Mouse (Mus musculus): ENCODE data around the gene Ndufs2. TPM values are rescaled to one million over a fixed set of nuclear protein-coding genes. Genes with fewer than 3 reads are reported as not detected.

The Ndufs2 gene
- polyA plus RNA-seq, 1 experiment from 2014 or later: 368 TPM

DNA sequence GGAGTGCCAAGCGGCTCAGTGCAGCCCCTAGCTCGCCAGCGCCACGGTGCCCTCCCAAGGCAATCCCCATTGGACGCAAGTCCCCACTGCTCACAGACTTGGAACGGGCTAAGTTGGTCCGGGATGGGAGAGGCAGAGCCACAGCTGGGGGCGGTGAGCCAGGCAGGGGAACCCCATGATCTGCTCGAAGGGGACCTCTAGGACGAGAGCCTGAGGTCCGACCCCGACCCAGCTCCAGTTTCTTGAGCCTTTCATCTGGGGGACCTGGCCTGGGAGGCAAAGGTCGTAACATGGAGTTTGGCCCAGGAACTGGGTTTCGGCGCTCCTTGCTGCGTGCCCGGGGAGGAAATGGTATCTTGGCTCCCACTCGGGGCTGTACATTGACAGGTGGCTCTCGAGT is 35.3 kb upstream of the Ndufs2 start:
- Histone ChIP-seq H3K9ac (replicated peaks; ENCODE audit: low read length) (no peak overlapping the region), H3K4me1 (ENCODE audit: insufficient read depth, low read length) (peaks cover 28% of the 10 kb centered on the region), H3K27me3 (ENCODE audit: insufficient read depth, low read length) (no peaks in the 10 kb centered on the region), H3K9me3 (ENCODE audit: low read length) (no peaks in the 10 kb centered on the region), H3K27ac (ENCODE audit: low read length) (no peak overlapping the region), H3K4me3 (ENCODE audit: low read length) (peak overlapping the region; percentile 98; the same call in 1 of the 2 replicates), H3K36me3 (ENCODE audit: insufficient read depth, low read length) (peaks cover 55% of the 10 kb centered on the region), H3K4me2 (replicated peaks; ENCODE audit: low read depth, low read length) (peak overlapping the region; percentile 74)
- 90% methylated on average over 19 of the region's 19 CpGs for WGBS
- ATAC-seq (ENCODE audit: low FRiP score, low TSS enrichment): no peak

DNA sequence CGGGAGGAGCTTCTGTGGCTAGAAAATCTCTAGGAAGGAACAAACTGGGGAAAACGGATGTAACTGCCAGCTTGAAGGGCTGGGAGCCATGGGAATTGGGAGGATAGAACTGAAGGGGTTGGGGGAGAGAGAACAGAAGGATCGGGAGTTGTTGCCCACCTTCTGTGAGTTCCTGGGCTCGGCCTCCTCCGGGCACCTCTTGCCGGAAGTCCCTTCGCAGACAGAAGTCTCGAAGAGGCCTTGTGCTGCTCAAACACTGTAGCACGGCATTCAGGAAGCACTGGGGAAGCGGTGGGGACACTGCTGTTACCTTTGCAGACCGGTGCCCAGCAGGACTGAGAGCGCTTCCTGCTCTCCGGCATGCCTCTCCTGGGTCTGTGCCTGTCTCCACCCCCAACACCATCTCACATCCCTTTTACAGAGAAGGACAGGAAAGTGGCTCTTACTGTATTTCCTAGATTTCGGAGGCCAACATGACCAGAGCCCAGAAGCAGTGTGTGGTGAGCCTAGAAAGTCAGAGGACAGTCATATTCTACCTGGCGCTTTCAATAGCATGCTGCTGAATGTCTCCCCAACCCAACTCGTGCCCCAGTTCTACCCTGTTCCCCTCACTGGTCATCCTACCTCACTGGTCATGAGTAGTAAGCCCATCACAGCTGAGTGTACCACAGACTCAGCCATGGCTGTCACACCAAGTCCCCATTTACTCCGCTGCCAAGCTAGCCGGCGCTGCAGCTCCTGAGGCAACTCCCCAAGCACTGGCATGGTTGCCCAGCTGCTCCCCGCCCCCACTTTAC is 34.1 kb upstream of the Ndufs2 start:
- WGBS: 87% methylated on average over 20 of the region's 20 CpGs
- Histone ChIP-seq H3K4me1 (ENCODE audit: insufficient read depth, low read length) (peaks cover 28% of the 10 kb centered on the region), H3K4me2 (replicated peaks; ENCODE audit: low read depth, low read length) (no peak overlapping the region), H3K9ac (replicated peaks; ENCODE audit: low read length) (0 out of 2 replicates have a peak overlapping the region, but pooled peaks have one; percentile 27), H3K4me3 (ENCODE audit: low read length) (no peak overlapping the region), H3K9me3 (ENCODE audit: low read length) (no peaks in the 10 kb centered on the region), H3K27me3 (ENCODE audit: insufficient read depth, low read length) (no peaks in the 10 kb centered on the region), H3K36me3 (ENCODE audit: insufficient read depth, low read length) (peaks cover 55% of the 10 kb centered on the region), H3K27ac (ENCODE audit: low read length) (no peak overlapping the region)
- ATAC-seq (ENCODE audit: low FRiP score, low TSS enrichment): no peak

DNA sequence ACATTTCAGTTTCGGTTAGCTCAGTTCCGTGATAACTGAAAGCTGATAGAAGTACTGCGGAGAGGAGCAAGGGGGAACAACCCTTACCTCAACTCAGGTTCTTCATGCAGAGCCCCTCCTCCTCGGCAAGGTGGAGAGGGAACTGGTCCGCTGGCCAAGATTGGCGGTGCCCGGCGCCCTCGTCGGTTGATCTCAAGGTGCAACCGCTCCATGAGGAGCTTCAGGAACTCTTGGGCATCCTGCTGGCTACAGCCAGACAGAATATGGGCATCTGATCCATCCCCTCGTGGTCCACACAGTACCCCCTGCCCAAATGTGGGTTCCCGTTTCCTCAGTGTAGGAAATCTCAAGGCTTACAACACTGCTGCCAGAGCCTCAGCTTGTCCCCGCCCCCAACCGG is 33.3 kb upstream of the Ndufs2 start:
- Histone ChIP-seq H3K4me2 (replicated peaks; ENCODE audit: low read depth, low read length) (no peak overlapping the region), H3K9me3 (ENCODE audit: low read length) (no peaks in the 10 kb centered on the region), H3K4me1 (ENCODE audit: insufficient read depth, low read length) (peaks cover 36% of the 10 kb centered on the region), H3K4me3 (ENCODE audit: low read length) (no peak overlapping the region), H3K9ac (replicated peaks; ENCODE audit: low read length) (no peak overlapping the region), H3K36me3 (ENCODE audit: insufficient read depth, low read length) (peaks cover 48% of the 10 kb centered on the region), H3K27ac (ENCODE audit: low read length) (no peak overlapping the region), H3K27me3 (ENCODE audit: insufficient read depth, low read length) (no peaks in the 10 kb centered on the region)
- ATAC-seq (ENCODE audit: low FRiP score, low TSS enrichment): no peak
- 91% methylated on average over 15 of the region's 15 CpGs for WGBS

DNA sequence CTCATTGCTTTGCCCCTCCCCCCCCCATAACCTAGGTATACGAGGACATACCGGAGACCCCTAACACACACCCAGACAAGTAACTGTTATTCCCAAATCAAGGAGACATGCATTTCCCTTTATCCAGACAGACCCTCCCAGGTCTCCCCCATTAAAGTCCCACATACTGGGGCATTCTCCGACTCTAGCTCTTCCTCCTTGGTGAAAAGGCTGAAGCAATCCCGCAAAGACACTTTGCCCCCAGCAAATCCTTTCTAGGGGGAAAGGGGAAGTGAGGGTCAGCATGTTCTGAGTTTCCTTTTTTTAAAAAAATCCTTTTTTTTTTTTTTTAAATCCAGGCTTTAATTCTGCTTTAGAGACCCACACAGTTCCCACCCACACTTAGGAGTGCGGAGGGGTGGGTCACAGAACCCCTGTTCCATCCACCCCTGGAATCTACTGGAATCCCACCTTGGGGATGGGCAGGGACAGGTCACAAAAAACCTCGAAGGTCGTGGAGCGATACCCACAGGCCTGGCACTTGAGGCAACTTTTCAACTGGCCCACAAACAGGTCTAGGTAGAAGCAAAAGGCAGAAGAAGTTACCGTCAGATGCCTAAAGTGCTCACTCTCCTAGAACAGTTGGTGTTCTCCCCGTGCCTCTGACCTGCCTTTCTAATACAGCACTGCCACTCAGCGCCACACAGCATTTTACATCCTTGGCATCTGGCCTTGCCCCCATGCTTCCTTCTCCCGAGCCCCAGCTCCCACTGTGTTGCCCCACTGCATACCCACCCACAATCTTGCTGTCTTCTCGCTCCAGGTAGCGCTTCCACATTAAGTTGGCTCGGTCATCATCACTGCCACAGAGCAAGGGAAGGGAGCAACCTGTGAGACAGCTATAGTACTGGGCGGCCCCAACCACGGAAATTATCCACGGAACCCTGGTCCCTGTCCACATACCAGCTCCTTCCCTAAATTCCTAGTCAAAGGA is 32.3 kb upstream of the Ndufs2 start:
- Histone ChIP-seq H3K27ac (ENCODE audit: low read length) (no peak overlapping the region), H3K4me2 (replicated peaks; ENCODE audit: low read depth, low read length) (no peak overlapping the region), H3K9me3 (ENCODE audit: low read length) (no peaks in the 10 kb centered on the region), H3K4me1 (ENCODE audit: insufficient read depth, low read length) (peaks cover 36% of the 10 kb centered on the region), H3K9ac (replicated peaks; ENCODE audit: low read length) (no peak overlapping the region), H3K27me3 (ENCODE audit: insufficient read depth, low read length) (no peaks in the 10 kb centered on the region), H3K36me3 (ENCODE audit: insufficient read depth, low read length) (peaks cover 40% of the 10 kb centered on the region), H3K4me3 (ENCODE audit: low read length) (no peak overlapping the region)
- 90% methylated on average over 18 of the region's 18 CpGs for WGBS
- no peak for ATAC-seq (ENCODE audit: low FRiP score, low TSS enrichment)

DNA sequence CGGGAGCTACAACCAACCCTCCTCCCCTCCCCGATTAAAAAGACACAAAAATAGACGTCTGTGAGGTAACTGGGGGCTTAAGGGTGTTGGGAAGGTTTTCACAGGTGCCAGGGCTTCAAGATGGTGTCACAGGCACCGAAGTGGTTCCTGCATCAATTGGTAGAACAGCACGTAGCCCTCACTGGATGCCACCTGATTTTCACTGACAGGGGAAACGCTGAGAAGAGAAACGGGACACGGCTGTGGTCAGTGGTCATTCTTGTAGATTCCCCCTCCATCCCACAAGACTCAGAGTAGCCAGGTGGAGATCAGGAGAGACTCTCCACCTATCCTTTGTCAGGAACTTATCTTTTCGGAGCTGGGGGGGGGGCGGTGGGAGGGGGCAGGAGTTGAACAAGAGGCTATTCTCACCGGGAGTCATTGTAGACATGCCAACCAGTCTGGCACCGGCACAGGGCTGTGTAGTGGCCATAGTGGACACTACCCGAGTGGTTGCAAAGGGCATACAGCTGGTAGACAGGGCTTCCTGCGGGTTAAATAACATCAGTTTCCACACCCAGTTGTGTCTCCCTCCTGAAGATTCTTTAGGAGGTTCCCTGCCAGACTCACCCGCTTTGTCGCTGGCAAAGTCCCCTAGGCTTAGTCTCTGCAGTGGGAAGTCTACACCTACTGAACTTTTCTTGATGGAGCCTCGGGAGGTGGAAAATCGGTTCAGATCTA is 31.1 kb upstream of the Ndufs2 start:
- WGBS: 79% methylated on average over 18 of the region's 18 CpGs
- H3K4me3 ChIP-seq (ENCODE audit: low read length): peak overlapping the region; percentile 80
- H3K9ac ChIP-seq (replicated peaks; ENCODE audit: low read length): peak overlapping the region; percentile 73
- peaks cover 52% of the 10 kb centered on the region for H3K36me3 ChIP-seq (ENCODE audit: insufficient read depth, low read length)
- no peaks in the 10 kb centered on the region for H3K27me3 ChIP-seq (ENCODE audit: insufficient read depth, low read length)
- peak overlapping the region; percentile 93 for H3K27ac ChIP-seq (ENCODE audit: low read length)
- peaks cover 29% of the 10 kb centered on the region for H3K4me1 ChIP-seq (ENCODE audit: insufficient read depth, low read length)
- H3K9me3 ChIP-seq (ENCODE audit: low read length): no peaks in the 10 kb centered on the region
- H3K4me2 ChIP-seq (replicated peaks; ENCODE audit: low read depth, low read length): peak overlapping the region; percentile 80
- ATAC-seq (ENCODE audit: low FRiP score, low TSS enrichment): no peak

DNA sequence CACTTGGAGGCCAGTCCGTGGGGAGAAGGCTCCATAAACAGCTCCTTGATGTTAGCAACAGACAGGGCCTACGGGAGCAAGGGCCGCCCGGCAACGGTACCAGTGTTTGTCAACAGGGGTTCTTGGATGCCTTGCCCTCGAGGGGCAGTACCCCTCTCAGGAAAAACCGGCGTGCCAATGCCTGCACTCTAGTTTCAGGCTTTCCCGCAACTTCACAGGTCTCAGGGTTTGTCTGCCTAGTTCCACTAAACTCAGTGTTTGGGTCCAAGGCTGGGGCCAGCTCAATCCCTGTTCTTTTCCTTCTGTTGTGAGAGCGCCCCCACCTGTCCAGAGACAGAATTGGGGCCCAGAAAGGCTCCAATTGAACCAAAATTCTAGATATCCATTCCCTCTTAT is 30.3 kb upstream of the Ndufs2 start:
- peaks cover 23% of the 10 kb centered on the region for H3K4me1 ChIP-seq (ENCODE audit: insufficient read depth, low read length)

DNA sequence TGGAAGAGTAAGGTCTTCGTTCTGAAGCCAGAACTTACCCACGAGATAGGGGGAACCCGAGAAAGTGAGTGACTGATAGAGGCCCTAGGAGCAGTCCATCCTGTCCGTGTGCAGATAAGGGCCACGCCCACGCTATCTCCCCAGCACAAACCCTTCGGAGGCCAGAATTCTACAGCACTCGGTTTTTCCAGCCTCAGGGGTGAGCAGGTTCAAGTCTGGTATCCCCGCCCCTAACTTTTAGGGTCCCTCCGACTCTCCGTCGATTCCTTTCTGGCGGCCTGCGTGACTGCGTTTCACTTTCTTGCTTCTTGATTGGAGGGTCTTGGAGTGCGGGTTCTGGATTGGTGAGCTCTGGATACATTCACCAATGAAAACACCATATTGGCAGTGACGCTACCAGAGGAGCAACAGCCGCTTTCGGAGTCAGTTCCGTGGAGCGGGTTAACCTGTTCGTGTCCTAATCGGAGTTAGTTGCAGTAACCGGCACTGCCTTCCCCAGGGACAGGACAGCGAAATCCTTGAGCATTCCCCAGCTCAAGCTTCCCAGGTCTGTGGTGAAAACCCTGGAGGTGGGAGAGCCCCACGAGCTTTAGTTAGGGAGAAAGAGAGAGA is 29.8 kb upstream of the Ndufs2 start, which contains the start of gene Ppox:
Gene Ppox, minus strand, starts transcription at position 271 of the 612 bp plus-strand sequence.
- ATAC-seq (ENCODE audit: low FRiP score, low TSS enrichment): peak; percentile 98
- Histone ChIP-seq H3K4me1 (ENCODE audit: insufficient read depth, low read length) (peaks cover 21% of the 10 kb centered on the region), H3K9me3 (ENCODE audit: low read length) (no peaks in the 10 kb centered on the region), H3K36me3 (ENCODE audit: insufficient read depth, low read length) (peaks cover 58% of the 10 kb centered on the region), H3K27me3 (ENCODE audit: insufficient read depth, low read length) (no peaks in the 10 kb centered on the region), H3K27ac (ENCODE audit: low read length) (peak within 1 kb of the TSS; percentile 93), H3K9ac (replicated peaks; ENCODE audit: low read length) (peak within 1 kb of the TSS; percentile 83), H3K4me3 (ENCODE audit: low read length) (peak within 1 kb of the TSS; percentile 80), H3K4me2 (replicated peaks; ENCODE audit: low read depth, low read length) (peak within 1 kb of the TSS; percentile 88)
- WGBS: under 1% methylated on average over 26 of the region's 26 CpGs

More for the DNA sequence above, 30.3 kb upstream of the Ndufs2 start:
- Histone ChIP-seq H3K9ac (replicated peaks; ENCODE audit: low read length) (peak overlapping the region; percentile 73), H3K27me3 (ENCODE audit: insufficient read depth, low read length) (no peaks in the 10 kb centered on the region), H3K9me3 (ENCODE audit: low read length) (no peaks in the 10 kb centered on the region), H3K4me2 (replicated peaks; ENCODE audit: low read depth, low read length) (peak overlapping the region; percentile 80), H3K27ac (ENCODE audit: low read length) (peak overlapping the region; percentile 93), H3K4me3 (ENCODE audit: low read length) (peak overlapping the region; percentile 80), H3K36me3 (ENCODE audit: insufficient read depth, low read length) (peaks cover 58% of the 10 kb centered on the region)
- ATAC-seq (ENCODE audit: low FRiP score, low TSS enrichment): peak; percentile 50
- 0% methylated on average over 10 of the region's 10 CpGs for WGBS

DNA sequence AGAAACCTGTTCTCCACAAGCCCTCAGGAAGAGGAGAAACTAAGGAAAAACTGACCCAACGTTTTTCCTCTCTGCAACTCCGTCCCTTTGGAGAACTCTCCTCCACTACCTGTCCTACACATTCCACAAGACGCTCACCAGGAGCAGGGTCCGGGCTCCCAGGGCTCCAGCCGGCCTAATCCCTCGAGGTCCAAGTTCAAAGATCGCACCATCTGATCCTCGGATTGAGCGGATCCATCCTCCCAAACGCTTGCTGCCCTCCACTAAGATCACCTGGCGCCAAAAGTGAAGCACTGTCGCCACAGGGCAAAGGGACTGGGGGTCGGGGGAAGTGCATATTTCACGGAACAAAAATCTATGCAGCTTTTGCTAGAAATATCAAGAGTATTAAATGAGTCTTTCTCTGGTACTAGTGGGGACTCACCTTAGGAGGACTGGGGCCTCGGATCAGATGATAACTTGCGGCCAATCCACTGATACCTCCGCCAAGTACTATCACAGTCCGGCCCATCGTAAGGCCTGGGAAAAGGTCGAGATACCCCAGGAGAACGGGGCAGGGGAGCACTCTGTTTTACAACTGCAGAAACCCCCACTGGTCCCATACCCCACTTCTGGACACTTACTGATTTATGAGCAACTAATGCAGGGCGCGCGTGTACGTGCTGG is 29.2 kb upstream of the Ndufs2 start:
- WGBS: under 1% methylated on average over 25 of the region's 25 CpGs
- Histone ChIP-seq H3K9me3 (ENCODE audit: low read length) (no peaks in the 10 kb centered on the region), H3K9ac (replicated peaks; ENCODE audit: low read length) (peak overlapping the region; percentile 83), H3K27me3 (ENCODE audit: insufficient read depth, low read length) (no peaks in the 10 kb centered on the region), H3K36me3 (ENCODE audit: insufficient read depth, low read length) (peaks cover 58% of the 10 kb centered on the region), H3K4me1 (ENCODE audit: insufficient read depth, low read length) (peaks cover 17% of the 10 kb centered on the region), H3K4me2 (replicated peaks; ENCODE audit: low read depth, low read length) (peak overlapping the region; percentile 88), H3K27ac (ENCODE audit: low read length) (peak overlapping the region; percentile 71), H3K4me3 (ENCODE audit: low read length) (peak overlapping the region; percentile 80)
- peak; percentile 43 for ATAC-seq (ENCODE audit: low FRiP score, low TSS enrichment)

Data from kidney, embryonic 16.5 days (tissue).